Mouse (Mus musculus) E14TG2a.4 (cell line): ENCODE results near the gene Gm3435.
"Not testable (repeated sequence)": the region's sequence is repeated elsewhere in the genome, so short reads cannot be mapped to it uniquely, and the experiment has no call there.

Experiments used
- CTCF ChIP-seq: conservative IDR thresholded peaks from 2 replicates; pipeline ENCODE4 v1.5.1; 2014; ENCODE audit warnings: low read length
- POU5F1 ChIP-seq: IDR thresholded peaks from 2 replicates; pipeline ENCODE4 v1.6.1; 2014; ENCODE audit warnings: low read length, borderline replicate concordance

GRCm38 (mm10) chr17:15040455-15040854, 30.5 kb downstream of the Gm3435 start:
- not testable (repeated sequence) for TF ChIP-seq CTCF, POU5F1
